Mouse (Mus musculus): ENCODE data around the gene Prdx1.

Prdx1 gene

GRCm38 (mm10) chr4:116708201-116708764 is 22.9 kb downstream of the Prdx1 start, which contains the start of the genes Mmachc and Ccdc163:
Mmachc (minus strand) TSS chr4:116708406.
Ccdc163 (plus strand) TSS chr4:116708509.
- TF ChIP-seq GATA4 (IDR thresholded peaks at IDR 0.05; ENCODE audit: insufficient replicate concordance, low read length): 0 out of 2 replicates have a peak, but pooled peaks have one; percentile 11

GRCm38 (mm10) chr4:116708791-116709390 is 23.5 kb downstream of the Prdx1 start:
- TF ChIP-seq GATA4 (IDR thresholded peaks at IDR 0.05; ENCODE audit: insufficient replicate concordance, low read length): no peak

GRCm38 (mm10) chr4:116710154-116710553 is 24.8 kb downstream of the Prdx1 start:
- no peak for TF ChIP-seq GATA4 (IDR thresholded peaks at IDR 0.05; ENCODE audit: insufficient replicate concordance, low read length)

GRCm38 (mm10) chr4:116712536-116712935 is 27.2 kb downstream of the Prdx1 start:
- TF ChIP-seq GATA4 (IDR thresholded peaks at IDR 0.05; ENCODE audit: insufficient replicate concordance, low read length): no peak

- no peak for TF ChIP-seq GATA4 (IDR thresholded peaks at IDR 0.05; ENCODE audit: insufficient replicate concordance, low read length)
Measured at GRCm38 (mm10) chr4:116719396-116719795, 34.1 kb downstream of the Prdx1 start.

GRCm38 (mm10) chr4:116720343-116721097 is 35.2 kb downstream of the Prdx1 start, which contains the start of gene Tesk2:
Tesk2 (plus strand) TSS chr4:116720948.
- TF ChIP-seq GATA4 (IDR thresholded peaks at IDR 0.05; ENCODE audit: insufficient replicate concordance, low read length): no peak

- TF ChIP-seq GATA4 (IDR thresholded peaks at IDR 0.05; ENCODE audit: insufficient replicate concordance, low read length): no peak
Measured at GRCm38 (mm10) chr4:116721098-116721628, 35.8 kb downstream of the Prdx1 start.

- no peak for TF ChIP-seq GATA4 (IDR thresholded peaks at IDR 0.05; ENCODE audit: insufficient replicate concordance, low read length)
Measured at GRCm38 (mm10) chr4:116722230-116722629, 36.9 kb downstream of the Prdx1 start.

- no peak for TF ChIP-seq GATA4 (IDR thresholded peaks at IDR 0.05; ENCODE audit: insufficient replicate concordance, low read length)
Measured at GRCm38 (mm10) chr4:116725444-116725843, 40.1 kb downstream of the Prdx1 start.

GRCm38 (mm10) chr4:116727401-116727800 is 42.1 kb downstream of the Prdx1 start:
- TF ChIP-seq GATA4 (IDR thresholded peaks at IDR 0.05; ENCODE audit: insufficient replicate concordance, low read length): no peak

GRCm38 (mm10) chr4:116729532-116729931 is 44.2 kb downstream of the Prdx1 start:
- no peak for TF ChIP-seq GATA4 (IDR thresholded peaks at IDR 0.05; ENCODE audit: insufficient replicate concordance, low read length)

- TF ChIP-seq GATA4 (IDR thresholded peaks at IDR 0.05; ENCODE audit: insufficient replicate concordance, low read length): no peak
Measured at GRCm38 (mm10) chr4:116731077-116731476, 45.7 kb downstream of the Prdx1 start.

GRCm38 (mm10) chr4:116732355-116732754 is 47.0 kb downstream of the Prdx1 start:
- TF ChIP-seq GATA4 (IDR thresholded peaks at IDR 0.05; ENCODE audit: insufficient replicate concordance, low read length): no peak

GRCm38 (mm10) chr4:116734996-116735395 is 49.7 kb downstream of the Prdx1 start:
- no peak for TF ChIP-seq GATA4 (IDR thresholded peaks at IDR 0.05; ENCODE audit: insufficient replicate concordance, low read length)

GRCm38 (mm10) chr4:116738972-116739751 is 53.8 kb downstream of the Prdx1 start:
- TF ChIP-seq GATA4 (IDR thresholded peaks at IDR 0.05; ENCODE audit: insufficient replicate concordance, low read length): no peak

All from liver, adult (tissue).